Mouse (Mus musculus) MEL (cell line): ENCODE data around the gene Fam214a. TPM values are rescaled to one million over a fixed set of nuclear protein-coding genes. Genes with fewer than 3 reads are reported as not detected.

Experiments
- DNase-seq: peaks from one replicate; pipeline ENCODE4 v3.0.0; 2011; ENCODE audit warnings: low read depth, low spot score
- H3K27ac ChIP-seq: 2 replicates; pipeline ENCODE4 v1.5.1; 2012; ENCODE audit warnings: low read depth, mild to moderate bottlenecking, control low read depth, low read length, moderate library complexity; ENCODE audit not compliant: control insufficient read depth
- H3K27me3 ChIP-seq, 2 experiments: fragments of 150-350 bp in 1 of 2; sonication (generic) in 1 of 2; 2 replicates each; pipeline ENCODE4 v1.6.1; 2012; ENCODE audit warnings: low read length in 2 of 2, mild to moderate bottlenecking in 2 of 2, improper control_type of control experiment in 1 of 2, moderate library complexity in 1 of 2; ENCODE audit not compliant: insufficient read depth in 2 of 2, control insufficient read depth in 1 of 2
- H3K36me3 ChIP-seq, 2 experiments: 2 replicates each; pipeline ENCODE4 v1.6.1; 2012 to 2014; ENCODE audit warnings: low read length in 2 of 2, improper control_type of control experiment in 1 of 2, inconsistent platforms in 1 of 2, mild to moderate bottlenecking in 1 of 2; ENCODE audit not compliant: insufficient read depth in 2 of 2, control insufficient read depth in 1 of 2
- H3K4me1 ChIP-seq, 2 experiments: fragments of 150-350 bp in 1 of 2; sonication (generic) in 1 of 2; 2 replicates each; pipeline ENCODE4 v1.6.1; 2012; ENCODE audit warnings: low read length in 2 of 2, improper control_type of control experiment in 1 of 2, mild to moderate bottlenecking in 1 of 2; ENCODE audit not compliant: insufficient read depth in 2 of 2, control insufficient read depth in 1 of 2
- H3K4me3 ChIP-seq, 2 experiments: fragments of 150-350 bp in 1 of 2; sonication (generic) in 1 of 2; 2 replicates each; pipeline ENCODE4 v1.5.1; 2012; ENCODE audit warnings: low read depth in 2 of 2, low read length in 2 of 2, mild to moderate bottlenecking in 2 of 2, moderate library complexity in 2 of 2, control low read depth in 1 of 2, improper control_type of control experiment in 1 of 2; ENCODE audit not compliant: control insufficient read depth in 1 of 2, insufficient read depth in 1 of 2
- H3K79me2 ChIP-seq: 2 replicates; pipeline ENCODE4 v1.6.1; 2012; ENCODE audit warnings: mild to moderate bottlenecking, low read length, moderate library complexity; ENCODE audit not compliant: control insufficient read depth, poor library complexity, insufficient read depth
- H3K9ac ChIP-seq: 2 replicates; pipeline ENCODE4 v1.6.1; 2012; ENCODE audit warnings: low read depth, mild to moderate bottlenecking, control low read depth, low read length, moderate library complexity; ENCODE audit not compliant: control insufficient read depth, poor library complexity, severe bottlenecking
- H3K9me3 ChIP-seq: fragments of 150-350 bp; sonication (generic); replicated peaks from 2 replicates; pipeline ENCODE4 v1.6.1; 2012; ENCODE audit warnings: mild to moderate bottlenecking, low read length, improper control_type of control experiment, moderate library complexity; ENCODE audit not compliant: insufficient read depth
- ELF1 ChIP-seq: IDR thresholded peaks from 2 replicates; pipeline ENCODE4 v1.6.1; 2014; ENCODE audit warnings: low read depth, mild to moderate bottlenecking, inconsistent platforms, low read length, improper control_type of control experiment, moderate library complexity
- EP300 ChIP-seq, 2 experiments: IDR thresholded peaks; 2 replicates each; pipeline ENCODE4 v1.6.1; 2011; ENCODE audit warnings: improper control_type of control experiment in 2 of 2, low read length in 2 of 2, low read depth in 1 of 2, mild to moderate bottlenecking in 1 of 2
- ETS1 ChIP-seq: IDR thresholded peaks from 2 replicates; pipeline ENCODE4 v1.6.1; 2012; ENCODE audit warnings: low read depth, mild to moderate bottlenecking, inconsistent platforms, low read length, improper control_type of control experiment, moderate library complexity
- GATA1 ChIP-seq: IDR thresholded peaks from 2 replicates; pipeline ENCODE4 v1.6.1; 2011; ENCODE audit warnings: low read depth, low read length, improper control_type of control experiment
- HCFC1 ChIP-seq: IDR thresholded peaks from 2 replicates; pipeline ENCODE4 v1.6.1; 2012; ENCODE audit warnings: low read depth, mild to moderate bottlenecking, inconsistent platforms, low read length, improper control_type of control experiment, moderate library complexity
- JUND ChIP-seq: IDR thresholded peaks from 2 replicates; pipeline ENCODE4 v1.6.1; 2011; ENCODE audit warnings: low read depth, mild to moderate bottlenecking, improper control_type of control experiment, low read length
- MEF2A ChIP-seq: IDR thresholded peaks from 2 replicates; pipeline ENCODE4 v1.6.1; 2014; ENCODE audit warnings: low read depth, mild to moderate bottlenecking, inconsistent platforms, low read length, improper control_type of control experiment; ENCODE audit not compliant: poor library complexity, insufficient replicate concordance, severe bottlenecking; ENCODE audit errors: extremely low read depth
- MXI1 ChIP-seq: IDR thresholded peaks from 2 replicates; pipeline ENCODE4 v1.6.1; 2011; ENCODE audit warnings: mild to moderate bottlenecking, low read depth, low read length, improper control_type of control experiment
- MYB ChIP-seq: IDR thresholded peaks from 2 replicates; pipeline ENCODE4 v1.6.1; 2011; ENCODE audit warnings: mild to moderate bottlenecking, low read depth, low read length, improper control_type of control experiment
- SIN3A ChIP-seq: IDR thresholded peaks from 2 replicates; pipeline ENCODE4 v1.6.1; 2012; ENCODE audit warnings: low read length, improper control_type of control experiment, inconsistent platforms
- SMC3 ChIP-seq: IDR thresholded peaks from 2 replicates; pipeline ENCODE4 v1.6.1; 2011; ENCODE audit warnings: low read depth, low read length, improper control_type of control experiment
- TAL1 ChIP-seq: IDR thresholded peaks from 2 replicates; pipeline ENCODE4 v1.6.1; 2012; ENCODE audit warnings: mild to moderate bottlenecking, inconsistent platforms, low read length, moderate library complexity, mixed read lengths
- TBP ChIP-seq: IDR thresholded peaks from 2 replicates; pipeline ENCODE4 v1.8.0; 2011; ENCODE audit warnings: low read depth, low read length, improper control_type of control experiment
- TCF12 ChIP-seq: IDR thresholded peaks from 2 replicates; pipeline ENCODE4 v1.6.1; 2014; ENCODE audit warnings: low read depth, mild to moderate bottlenecking, inconsistent platforms, low read length, improper control_type of control experiment, moderate library complexity
- UBTF ChIP-seq: IDR thresholded peaks from 2 replicates; pipeline ENCODE4 v1.6.1; 2012; ENCODE audit warnings: low read depth, mild to moderate bottlenecking, inconsistent platforms, low read length, improper control_type of control experiment, moderate library complexity, borderline replicate concordance; ENCODE audit not compliant: insufficient read depth
- USF1 ChIP-seq: IDR thresholded peaks from 2 replicates; pipeline ENCODE4 v1.6.1; 2014; ENCODE audit warnings: low read depth, mild to moderate bottlenecking, inconsistent platforms, low read length, improper control_type of control experiment, moderate library complexity
- ZC3H11A ChIP-seq: IDR thresholded peaks from 2 replicates; pipeline ENCODE4 v1.6.1; 2012; ENCODE audit warnings: low read depth, mild to moderate bottlenecking, inconsistent platforms, low read length, improper control_type of control experiment
- polyA plus RNA-seq, 2 experiments: library from polyadenylated mRNA; stranded (reverse) in 1 of 2; unstranded in 1 of 2; fragments of >175 nt in 1 of 2; fragments of >200 nt in 1 of 2; gene quantifications; 2 replicates each; pipeline versions ENCODE4 v1.2.1 to v1.2.4; 2012; ENCODE audit warnings: low replicate concordance in 2 of 2, low read depth in 1 of 2; ENCODE audit not compliant: insufficient read length in 2 of 2, insufficient read depth in 1 of 2, missing spikeins in 1 of 2
- total RNA-seq: library from RNA; depleted of rRNA; stranded (reverse); fragments of 300-350 nt; gene quantifications from 2 replicates; pipeline ENCODE4 v1.2.3, GENCODE M21; 2012

Fam214a gene
- total and polyA plus RNA-seq, 3 experiments, result 2.3 to 3.9 TPM; not detected in 1

DNA sequence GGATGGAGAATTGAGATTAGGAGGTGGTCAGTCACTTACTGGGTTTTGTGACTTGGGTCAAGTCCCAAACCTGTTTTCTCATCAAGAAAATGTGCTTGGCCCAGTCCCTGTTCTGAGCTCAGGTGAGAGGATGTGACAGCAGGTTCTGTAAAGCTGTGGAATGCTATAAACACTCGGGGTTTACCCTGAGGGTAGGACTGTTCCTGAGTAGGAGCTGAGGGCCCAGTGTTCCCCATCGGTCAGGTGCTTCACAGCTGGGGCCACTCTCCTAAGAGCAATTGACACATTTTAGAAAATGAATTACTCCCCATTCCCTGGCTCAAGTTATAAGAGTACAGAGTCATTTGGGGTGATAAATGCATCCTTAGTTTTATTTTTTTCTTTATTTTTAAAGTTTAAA lies 11.3 kb downstream of the Fam214a start:
- H3K27me3 ChIP-seq, result no peaks in the 10 kb centered on the region
- no peak overlapping the region for H3K9ac ChIP-seq
- H3K36me3 ChIP-seq, result peaks cover 0 to 2% of the 10 kb centered on the region in 2 experiments; a peak in 2 of 4 replicates
- DNase-seq, result no peak
- no peaks in the 10 kb centered on the region for H3K79me2 ChIP-seq
- no peak overlapping the region for H3K4me3 ChIP-seq
- no peak overlapping the region for H3K27ac ChIP-seq
- peaks cover 2 to 4% of the 10 kb centered on the region in 2 experiments; a peak in 2 of 4 replicates for H3K4me1 ChIP-seq
- TF ChIP-seq ELF1 (no peak), JUND (no peak), SMC3 (no peak), MXI1 (no peak)
- TF ChIP-seq, all 39 proteins: peak for 0
- no peaks in the 10 kb centered on the region for H3K9me3 ChIP-seq

DNA sequence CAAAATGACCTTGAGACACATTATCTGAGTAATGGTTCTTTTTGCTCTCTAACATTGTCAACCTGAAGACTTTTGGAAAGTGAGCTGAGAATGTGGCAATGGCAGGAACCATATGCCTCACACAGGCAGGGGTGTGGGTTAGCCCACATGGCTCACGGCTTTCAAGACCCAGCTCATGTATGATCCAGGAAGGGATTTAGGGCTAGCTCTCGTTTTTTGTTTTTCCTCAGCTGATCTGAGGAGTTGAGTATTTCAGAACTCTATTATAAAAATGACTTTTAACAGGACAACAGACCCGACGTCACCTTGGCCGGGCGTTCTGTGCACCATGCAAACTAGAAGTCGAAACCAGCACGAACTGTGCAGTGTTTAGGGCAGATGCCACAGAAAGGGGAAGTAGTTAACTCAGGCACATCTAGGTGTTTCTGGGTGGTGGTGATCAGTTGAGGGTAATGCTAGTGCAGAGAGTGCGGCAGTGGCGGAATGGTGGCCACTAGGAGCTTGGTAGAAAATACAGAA lies 12.2 kb downstream of the Fam214a start:
- Histone ChIP-seq H3K36me3 (peaks cover 0 to 2% of the 10 kb centered on the region in 2 experiments; a peak in 2 of 4 replicates), H3K27ac (no peak overlapping the region), H3K9ac (no peak overlapping the region), H3K9me3 (no peaks in the 10 kb centered on the region), H3K27me3 (no peaks in the 10 kb centered on the region), H3K4me1 (peaks cover 2 to 4% of the 10 kb centered on the region in 2 experiments; a peak in 2 of 4 replicates), H3K4me3 (no peak overlapping the region), H3K79me2 (no peaks in the 10 kb centered on the region)
- TF ChIP-seq USF1 (no peak), HCFC1 (no peak), SIN3A (no peak), TAL1 (no peak)
- DNase-seq, result peak; percentile 58

DNA sequence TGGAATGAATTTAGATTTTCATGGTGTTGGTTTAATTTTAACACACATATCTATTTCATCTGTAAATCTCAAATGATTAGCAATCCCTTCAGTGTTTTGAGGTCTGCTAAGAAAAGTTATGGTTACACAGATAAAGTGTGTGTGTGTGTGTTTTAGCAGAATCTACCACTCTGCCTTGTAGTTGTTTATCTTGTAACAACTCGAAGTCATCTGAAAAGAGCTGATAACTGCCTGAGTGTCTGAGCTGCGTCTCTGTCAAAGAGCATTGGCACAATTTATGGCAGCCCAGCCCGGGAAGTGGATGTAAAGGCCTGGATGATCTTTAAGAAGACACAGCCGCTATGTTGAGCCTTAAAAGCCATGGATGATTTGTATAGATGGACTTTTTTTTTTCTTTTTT lies 13.5 kb downstream of the Fam214a start:
- Histone ChIP-seq H3K4me3 (no peak overlapping the region), H3K79me2 (no peaks in the 10 kb centered on the region), H3K9ac (no peak overlapping the region), H3K36me3 (peaks cover 0 to 2% of the 10 kb centered on the region in 2 experiments; a peak in 2 of 4 replicates), H3K27ac (no peak overlapping the region), H3K4me1 (peaks cover 2 to 4% of the 10 kb centered on the region in 2 experiments; a peak in 2 of 4 replicates), H3K9me3 (no peaks in the 10 kb centered on the region), H3K27me3 (no peaks in the 10 kb centered on the region)
- peak; percentile 45; the same call in 1 of the 2 replicates for TF ChIP-seq GATA1
- TF ChIP-seq EP300 (IDR thresholded peaks at IDR 0.05; ENCODE audit: low read depth in 1 of 2, low read length in 2 of 2), result peak; percentile 12 to 37; a peak in 1 of 4 replicates
- TF ChIP-seq MYB, result no peak
- no peak for TF ChIP-seq MXI1
- TF ChIP-seq HCFC1, result no peak
- TF ChIP-seq UBTF, result no peak
- TF ChIP-seq SMC3, result no peak
- no peak for TF ChIP-seq ZC3H11A
- no peak for TF ChIP-seq TBP
- TF ChIP-seq JUND, result no peak
- 0 out of 2 replicates have a peak, but pooled peaks have one; percentile 20 for TF ChIP-seq ETS1
- TF ChIP-seq MEF2A, result no peak
- TF ChIP-seq TCF12, result peak; percentile 51; the same call in 1 of the 2 replicates
- DNase-seq, result peak; percentile 31
